Mouse (Mus musculus): ENCODE results near the gene Gm20388. TPM values are rescaled to one million over a fixed set of nuclear protein-coding genes. Genes with fewer than 3 reads are reported as not detected.

Gene Gm20388
- polyA plus RNA-seq, 1 experiment = not detected

- 90% methylated on average over 11 of the region's 11 CpGs for WGBS
- TF ChIP-seq POLR2A (IDR thresholded peaks at IDR 0.05; ENCODE audit: insufficient read depth, low read depth, low read length) (no peak), CTCF (IDR thresholded peaks at IDR 0.05; ENCODE audit: insufficient read depth, low read depth, low read length) (no peak)
- H3K4me3 ChIP-seq (ENCODE audit: insufficient read depth, low read depth, low read length) = no peak overlapping the region
- H3K27ac ChIP-seq (ENCODE audit: insufficient read depth, low read depth, low read length) = no peak overlapping the region
- H3K4me1 ChIP-seq (ENCODE audit: control insufficient read depth, insufficient read depth, low read length) = peaks cover 24% of the 10 kb centered on the region
These were observed 2801.3 kb downstream of the Gm20388 start for GRCm38 (mm10) chr8:122711891-122712365.

- H3K27ac ChIP-seq (ENCODE audit: insufficient read depth, low read depth, low read length) = no peak overlapping the region
- WGBS = 83% methylated on average over 12 of the region's 12 CpGs
- TF ChIP-seq CTCF (IDR thresholded peaks at IDR 0.05; ENCODE audit: insufficient read depth, low read depth, low read length) (no peak), POLR2A (IDR thresholded peaks at IDR 0.05; ENCODE audit: insufficient read depth, low read depth, low read length) (no peak)
These were observed 2801.9 kb downstream of the Gm20388 start for GRCm38 (mm10) chr8:122712411-122713156.

GRCm38 (mm10) chr8:122713157-122713518 lies 2802.5 kb downstream of the Gm20388 start:
- TF ChIP-seq POLR2A (IDR thresholded peaks at IDR 0.05; ENCODE audit: insufficient read depth, low read depth, low read length) (no peak), CTCF (IDR thresholded peaks at IDR 0.05; ENCODE audit: insufficient read depth, low read depth, low read length) (no peak)
- WGBS = 99% methylated on average over 5 of the region's 5 CpGs
- peaks cover 25% of the 10 kb centered on the region for H3K4me1 ChIP-seq (ENCODE audit: control insufficient read depth, insufficient read depth, low read length)
- no peak overlapping the region for H3K4me3 ChIP-seq (ENCODE audit: insufficient read depth, low read depth, low read length)
- no peak overlapping the region for H3K27ac ChIP-seq (ENCODE audit: insufficient read depth, low read depth, low read length)

More at GRCm38 (mm10) chr8:122712411-122713156, 2801.9 kb downstream of the Gm20388 start:
- Histone ChIP-seq H3K4me3 (ENCODE audit: insufficient read depth, low read depth, low read length) (no peak overlapping the region), H3K4me1 (ENCODE audit: control insufficient read depth, insufficient read depth, low read length) (peaks cover 24% of the 10 kb centered on the region)

- no peak overlapping the region for H3K27ac ChIP-seq (ENCODE audit: insufficient read depth, low read depth, low read length)
- no peak overlapping the region for H3K4me3 ChIP-seq (ENCODE audit: insufficient read depth, low read depth, low read length)
- WGBS = 82% methylated on average over 8 of the region's 8 CpGs
- TF ChIP-seq POLR2A (IDR thresholded peaks at IDR 0.05; ENCODE audit: insufficient read depth, low read depth, low read length) = no peak
- no peak for TF ChIP-seq CTCF (IDR thresholded peaks at IDR 0.05; ENCODE audit: insufficient read depth, low read depth, low read length)
- peaks cover 42% of the 10 kb centered on the region for H3K4me1 ChIP-seq (ENCODE audit: control insufficient read depth, insufficient read depth, low read length)
These were observed 2805.9 kb downstream of the Gm20388 start for GRCm38 (mm10) chr8:122716566-122716965.

GRCm38 (mm10) chr8:122717869-122718509 lies 2807.3 kb downstream of the Gm20388 start:
- peaks cover 45% of the 10 kb centered on the region for H3K4me1 ChIP-seq (ENCODE audit: control insufficient read depth, insufficient read depth, low read length)
- no peak overlapping the region for H3K4me3 ChIP-seq (ENCODE audit: insufficient read depth, low read depth, low read length)
- TF ChIP-seq POLR2A (IDR thresholded peaks at IDR 0.05; ENCODE audit: insufficient read depth, low read depth, low read length) = no peak
- TF ChIP-seq CTCF (IDR thresholded peaks at IDR 0.05; ENCODE audit: insufficient read depth, low read depth, low read length) = no peak
- no peak overlapping the region for H3K27ac ChIP-seq (ENCODE audit: insufficient read depth, low read depth, low read length)
- WGBS = 90% methylated on average over 10 of the region's 10 CpGs

GRCm38 (mm10) chr8:122718711-122719499 lies 2808.3 kb downstream of the Gm20388 start:
- Histone ChIP-seq H3K4me3 (ENCODE audit: insufficient read depth, low read depth, low read length) (no peak overlapping the region), H3K27ac (ENCODE audit: insufficient read depth, low read depth, low read length) (no peak overlapping the region), H3K4me1 (ENCODE audit: control insufficient read depth, insufficient read depth, low read length) (peaks cover 45% of the 10 kb centered on the region)
- TF ChIP-seq CTCF (IDR thresholded peaks at IDR 0.05; ENCODE audit: insufficient read depth, low read depth, low read length) (no peak), POLR2A (IDR thresholded peaks at IDR 0.05; ENCODE audit: insufficient read depth, low read depth, low read length) (no peak)
- 85% methylated on average over 14 of the region's 14 CpGs for WGBS

GRCm38 (mm10) chr8:122719500-122720065 lies 2808.9 kb downstream of the Gm20388 start:
- peak overlapping the region; percentile 87 for H3K27ac ChIP-seq (ENCODE audit: insufficient read depth, low read depth, low read length)

GRCm38 (mm10) chr8:122720070-122720729 lies 2809.6 kb downstream of the Gm20388 start:
- TF ChIP-seq CTCF (IDR thresholded peaks at IDR 0.05; ENCODE audit: insufficient read depth, low read depth, low read length) (no peak), POLR2A (IDR thresholded peaks at IDR 0.05; ENCODE audit: insufficient read depth, low read depth, low read length) (no peak; the same call in 1 of the 2 replicates)
- H3K4me1 ChIP-seq (ENCODE audit: control insufficient read depth, insufficient read depth, low read length) = peaks cover 45% of the 10 kb centered on the region
- peak overlapping the region; percentile 87 for H3K27ac ChIP-seq (ENCODE audit: insufficient read depth, low read depth, low read length)
- 0 out of 2 replicates have a peak overlapping the region, but pooled peaks have one; percentile 2 for H3K4me3 ChIP-seq (ENCODE audit: insufficient read depth, low read depth, low read length)
- WGBS = 5% methylated on average over 25 of the region's 25 CpGs

More at GRCm38 (mm10) chr8:122719500-122720065, 2808.9 kb downstream of the Gm20388 start:
- H3K4me1 ChIP-seq (ENCODE audit: control insufficient read depth, insufficient read depth, low read length) = peaks cover 45% of the 10 kb centered on the region
- WGBS = 31% methylated on average over 7 of the region's 7 CpGs
- TF ChIP-seq POLR2A (IDR thresholded peaks at IDR 0.05; ENCODE audit: insufficient read depth, low read depth, low read length) (no peak), CTCF (IDR thresholded peaks at IDR 0.05; ENCODE audit: insufficient read depth, low read depth, low read length) (no peak)
- no peak overlapping the region for H3K4me3 ChIP-seq (ENCODE audit: insufficient read depth, low read depth, low read length)

All from olfactory bulb, adult 2 months (tissue).